Mouse (Mus musculus): Measurements from ENCODE around the gene Tmem82.

The Tmem82 gene

GRCm38 (mm10) chr4:141618565-141619243 lies at the start of gene Tmem82:
TSS of gene Tmem82 (minus strand) at chr4:141618633.
- in situ Hi-C loops (cut with MboI, MseI): no loop called here

- in situ Hi-C loops (cut with MboI, MseI): loop anchor here (10.0 kb wide), 1 partner anchor 1640 kb away; no protein-coding TSS in a partner anchor
Measured at GRCm38 (mm10) chr4:141664799-141665198, 46.4 kb upstream of the Tmem82 start, which contains the start of gene Plekhm2. TSS of gene Plekhm2 (minus strand) at chr4:141664899.

GRCm38 (mm10) chr4:141664011-141664745 lies 45.7 kb upstream of the Tmem82 start:
- in situ Hi-C loops (cut with MboI, MseI): loop anchor here (10.0 kb wide), 1 partner anchor 1639 kb away; no protein-coding TSS in a partner anchor

GRCm38 (mm10) chr4:141663122-141663931 lies 44.9 kb upstream of the Tmem82 start:
- in situ Hi-C loops (cut with MboI, MseI): loop anchor here (10.0 kb wide), 1 partner anchor 1639 kb away; no protein-coding TSS in a partner anchor

- in situ Hi-C loops (cut with MboI, MseI): loop anchor here (10.0 kb wide), 1 partner anchor 1636 kb away; no protein-coding TSS in a partner anchor
Measured at GRCm38 (mm10) chr4:141660884-141661283, 42.5 kb upstream of the Tmem82 start.

- in situ Hi-C loops (cut with MboI, MseI): loop anchor here (10.0 kb wide), 2 partner anchors 1635 to 1755 kb away; partner anchors contain the start of gene Pramef8
Measured at GRCm38 (mm10) chr4:141659739-141660138, 41.3 kb upstream of the Tmem82 start.

DNA sequence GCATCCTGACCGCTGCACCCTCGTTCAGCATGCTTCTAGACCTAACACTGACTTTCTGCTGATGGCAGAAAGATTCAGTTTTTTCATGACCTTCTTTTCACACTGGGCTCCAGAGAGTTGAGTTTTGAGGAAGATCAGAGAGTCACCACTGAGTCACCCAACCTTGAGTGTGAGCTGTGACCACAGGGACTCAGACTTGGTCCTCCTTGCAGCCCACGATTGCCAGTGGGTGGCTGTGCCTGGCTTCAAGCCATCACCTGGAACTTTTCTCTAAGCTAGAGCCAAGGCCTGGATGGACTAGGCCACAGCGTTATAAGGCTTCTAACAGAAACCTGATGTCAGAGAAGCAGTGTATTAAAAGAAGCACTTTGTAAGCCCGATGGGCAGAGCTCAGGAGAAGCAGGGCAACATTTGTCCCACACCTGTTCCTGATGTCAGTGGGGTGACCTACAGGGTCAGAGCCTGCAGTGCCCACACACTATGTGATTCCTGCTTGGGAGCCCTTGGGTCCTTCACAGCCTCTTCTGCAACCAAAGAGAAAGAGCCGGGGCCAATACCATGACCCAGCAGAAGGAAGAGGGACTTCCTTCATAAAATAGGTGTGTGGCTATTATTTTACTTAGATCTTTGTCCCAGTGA lies 40.5 kb upstream of the Tmem82 start:
- in situ Hi-C loops (cut with MboI, MseI): loop anchor here (10.0 kb wide), 1 partner anchor 1756 kb away; the partner anchor contains the start of gene Pramef8

DNA sequence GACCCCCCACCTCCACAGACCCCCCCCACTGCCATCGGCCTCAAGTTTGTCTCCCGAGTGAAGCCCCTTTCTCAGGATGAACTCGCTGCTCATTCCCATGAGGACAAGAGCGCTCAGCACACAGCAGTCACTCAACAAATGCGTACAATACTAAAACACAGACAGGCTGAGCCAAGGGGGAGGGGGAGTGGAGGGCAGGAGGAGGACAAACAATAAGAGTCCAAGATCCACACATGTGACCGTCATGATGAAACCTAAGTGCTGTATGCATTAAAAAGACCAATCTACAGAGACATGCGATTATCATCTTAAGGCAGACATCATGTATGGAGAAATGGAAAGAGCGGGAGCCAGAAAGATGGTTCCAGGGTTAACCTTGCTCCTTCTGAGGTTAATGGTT lies 38.5 kb upstream of the Tmem82 start:
- in situ Hi-C loops (cut with MboI, MseI): loop anchor here (10.0 kb wide), 1 partner anchor 1758 kb away; the partner anchor contains the start of gene Pramef8

DNA sequence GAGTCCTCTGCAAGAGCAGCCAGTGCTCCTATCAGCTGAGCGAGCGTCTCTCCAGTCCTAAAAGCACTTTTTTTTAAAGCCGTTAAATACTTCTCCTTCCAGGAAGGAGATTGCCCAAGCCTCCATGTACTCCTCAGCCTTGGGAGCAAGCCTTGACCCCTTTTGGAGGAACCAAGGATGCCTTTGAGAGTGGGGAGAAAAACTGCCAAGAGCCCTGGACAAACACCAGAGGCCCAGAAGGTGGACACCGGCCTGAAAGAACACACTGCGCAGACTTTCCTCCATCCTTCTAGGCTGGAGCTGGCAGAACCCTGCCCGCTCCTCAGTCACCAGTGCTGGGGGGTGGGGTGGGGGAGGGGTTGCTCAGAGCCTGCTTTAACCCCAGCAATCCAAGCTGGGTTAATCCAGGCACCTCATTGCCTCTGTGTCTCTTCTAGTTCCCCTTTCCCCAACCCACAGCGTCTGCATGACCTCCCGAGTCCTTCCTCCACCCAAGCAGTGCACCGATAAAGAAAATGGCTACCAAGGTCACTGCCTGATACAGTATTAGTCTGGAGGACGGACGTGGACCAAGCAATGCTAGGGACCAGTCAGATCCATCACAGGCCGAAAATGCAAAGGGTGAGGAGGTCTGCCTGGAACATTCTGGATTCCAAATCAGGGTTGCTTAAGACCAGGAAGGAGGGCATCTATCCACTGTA lies 37.6 kb upstream of the Tmem82 start:
- in situ Hi-C loops (cut with MboI, MseI): loop anchor here (10.0 kb wide), 1 partner anchor 1759 kb away; the partner anchor contains the start of gene Pramef8

GRCm38 (mm10) chr4:141654509-141654908 lies 36.1 kb upstream of the Tmem82 start:
- in situ Hi-C loops (cut with MboI, MseI): loop anchor here (10.0 kb wide), 1 partner anchor 1760 kb away; the partner anchor contains the start of gene Pramef8

DNA sequence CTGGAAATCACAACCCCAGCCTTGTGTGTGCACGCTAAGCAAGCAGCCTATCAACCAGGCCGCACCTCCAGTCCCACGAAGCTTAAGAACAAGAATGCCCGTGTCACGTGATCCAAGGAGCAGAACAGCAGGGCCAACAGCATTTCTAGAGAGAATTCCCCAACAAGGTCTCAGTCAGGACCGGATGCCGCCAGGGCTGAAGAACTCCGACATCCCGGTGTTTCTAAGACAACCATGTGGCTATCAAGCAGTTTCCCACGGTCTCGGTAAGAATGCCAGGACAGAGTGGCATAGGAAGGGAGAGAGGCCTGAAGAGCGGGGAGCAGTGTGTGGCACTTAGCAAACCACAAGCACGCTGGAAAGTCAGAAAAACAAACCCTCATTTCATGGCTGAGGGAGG lies 35.4 kb upstream of the Tmem82 start:
- in situ Hi-C loops (cut with MboI, MseI): loop anchor here (10.0 kb wide), 1 partner anchor 1761 kb away; the partner anchor contains the start of gene Pramef8

- in situ Hi-C loops (cut with MboI, MseI): loop anchor here (10.0 kb wide), 1 partner anchor 1762 kb away; the partner anchor contains the start of gene Pramef8
Measured at GRCm38 (mm10) chr4:141653044-141653443, 34.6 kb upstream of the Tmem82 start.

GRCm38 (mm10) chr4:141651944-141652343 lies 33.5 kb upstream of the Tmem82 start:
- in situ Hi-C loops (cut with MboI, MseI): loop anchor here (10.0 kb wide), 1 partner anchor 1763 kb away; the partner anchor contains the start of gene Pramef8

DNA sequence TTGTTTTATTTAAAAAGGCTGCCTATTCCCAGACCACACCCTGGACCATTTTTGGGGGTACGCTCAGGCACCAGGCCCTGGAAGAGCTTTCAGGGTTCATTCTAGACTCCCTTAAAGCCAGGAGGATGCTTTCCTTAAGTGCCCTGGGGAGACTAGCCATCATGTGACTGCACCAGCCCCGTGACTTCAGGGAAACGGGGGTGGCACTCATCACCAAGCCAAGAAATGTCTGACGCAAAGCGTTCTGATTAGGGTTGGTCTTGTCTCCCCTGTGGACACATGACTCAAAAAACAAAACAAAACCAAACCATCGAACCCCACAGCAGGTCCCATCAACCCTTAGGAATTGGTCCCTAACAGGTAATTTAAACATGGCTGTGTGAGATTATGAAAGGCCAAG lies 32.9 kb upstream of the Tmem82 start:
- in situ Hi-C loops (cut with MboI, MseI): loop anchor here (10.0 kb wide), 1 partner anchor 1764 kb away; the partner anchor contains the start of gene Pramef8

- in situ Hi-C loops (cut with MboI, MseI): no loop called here
Measured at GRCm38 (mm10) chr4:141649244-141649643, 30.8 kb upstream of the Tmem82 start.

DNA sequence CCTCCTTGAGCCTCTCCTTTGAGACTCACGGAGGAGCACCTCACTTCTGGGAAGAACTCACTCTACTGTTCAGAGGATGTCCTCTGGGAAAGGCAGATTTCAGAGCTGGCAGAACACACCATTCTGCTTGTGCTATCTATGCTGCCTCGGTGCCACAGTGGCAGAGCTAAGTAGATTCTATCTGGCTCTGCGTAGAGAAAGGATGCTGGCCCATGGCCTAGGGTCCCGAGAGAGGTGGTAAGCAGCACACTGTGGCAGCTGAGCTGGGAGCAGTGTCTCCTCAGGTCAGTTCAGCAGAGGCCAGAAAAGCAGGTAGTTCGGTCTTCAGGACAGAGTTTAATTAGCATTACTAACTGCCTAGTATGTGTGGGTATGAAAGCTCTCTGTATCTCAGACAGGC lies 29.8 kb upstream of the Tmem82 start:
- in situ Hi-C loops (cut with MboI, MseI): no loop called here

DNA sequence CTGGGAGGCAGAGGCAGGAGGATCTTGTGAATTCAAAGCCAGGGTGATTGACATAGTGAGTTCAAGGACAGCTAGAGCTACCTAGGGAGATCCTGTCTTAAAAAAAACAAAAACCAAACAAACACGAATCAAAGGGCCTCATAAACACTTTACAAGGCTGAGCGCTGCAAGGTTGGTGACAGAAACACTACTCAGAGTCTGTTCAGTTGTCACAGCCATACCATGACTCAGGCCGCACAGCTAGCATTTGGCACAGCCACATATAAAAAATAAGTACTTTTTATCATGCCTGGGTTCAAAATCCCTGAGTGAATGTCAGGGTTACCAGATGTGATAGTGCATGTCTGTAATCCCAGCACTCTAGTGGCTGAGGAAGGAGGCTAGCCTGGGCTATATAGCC lies 28.8 kb upstream of the Tmem82 start:
- in situ Hi-C loops (cut with MboI, MseI): no loop called here

- in situ Hi-C loops (cut with MboI, MseI): no loop called here
Measured at GRCm38 (mm10) chr4:141645988-141646387, 27.6 kb upstream of the Tmem82 start.

DNA sequence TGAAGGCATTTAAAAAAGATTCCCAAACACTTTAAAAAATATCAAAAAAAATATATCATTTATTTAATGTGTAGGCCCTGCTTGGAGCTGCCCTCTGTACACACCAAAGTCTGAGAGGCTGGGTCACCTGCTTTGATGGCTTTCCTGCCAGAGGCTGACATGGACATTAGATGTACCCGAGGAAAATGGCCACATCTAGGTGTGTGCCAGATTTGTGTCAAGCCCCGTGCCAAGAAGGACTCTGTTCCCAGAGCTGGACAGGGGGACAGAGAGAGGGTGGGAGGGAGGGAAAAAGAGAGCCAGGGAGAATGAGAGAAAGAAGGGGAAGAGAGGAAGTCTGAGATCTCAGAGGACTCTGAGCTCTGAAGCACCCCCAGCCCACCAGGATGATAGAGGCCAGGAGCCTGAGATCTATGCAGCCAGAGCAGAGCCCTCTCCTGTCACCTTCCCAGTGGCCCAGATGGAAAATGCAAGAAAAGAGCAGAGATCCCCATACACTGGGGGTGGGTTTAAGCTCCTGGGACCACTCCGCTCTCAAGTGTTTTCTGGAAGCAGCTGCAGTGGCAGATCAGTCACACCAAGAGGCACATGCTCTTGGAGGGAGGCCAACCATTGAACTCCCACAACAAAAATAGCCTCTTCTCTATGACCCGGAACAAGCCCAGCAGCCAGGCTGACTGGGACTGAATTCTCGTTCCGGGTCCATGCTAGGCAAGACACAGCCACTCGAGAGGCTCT lies 24.9 kb upstream of the Tmem82 start:
- in situ Hi-C loops (cut with MboI, MseI): no loop called here

All from regulatory T cell (primary cell).